Mouse (Mus musculus) hindbrain, embryonic 10.5 days (tissue): ENCODE data around the gene Slc35b1. TPM values are rescaled to one million over a fixed set of nuclear protein-coding genes. Genes with fewer than 3 reads are reported as not detected.

Experiments
- DNase-seq: peaks from one replicate; pipeline ENCODE4 v3.0.0-alpha.2; 2017; ENCODE audit warnings: low spot score
- H3K27ac ChIP-seq: fragments of 300-500 bp; sonication (generic); 2 replicates; pipeline ENCODE4 v1.5.1; 2016; ENCODE audit warnings: mild to moderate bottlenecking, moderate library complexity
- H3K27me3 ChIP-seq: fragments of 300-500 bp; sonication (generic); 2 replicates; pipeline ENCODE4 v1.6.1; 2016; ENCODE audit warnings: mild to moderate bottlenecking; ENCODE audit not compliant: poor library complexity, insufficient read depth, severe bottlenecking
- H3K36me3 ChIP-seq: fragments of 300-500 bp; sonication (generic); 2 replicates; pipeline ENCODE4 v1.6.1; 2016; ENCODE audit warnings: mild to moderate bottlenecking, moderate library complexity
- H3K4me1 ChIP-seq: fragments of 300-500 bp; sonication (generic); replicated peaks from 2 replicates; pipeline ENCODE4 v1.6.1; 2016; ENCODE audit warnings: mild to moderate bottlenecking
- H3K4me3 ChIP-seq: fragments of 300-500 bp; sonication (generic); 2 replicates; pipeline ENCODE4 v1.5.1; 2016; ENCODE audit warnings: mild to moderate bottlenecking, moderate library complexity
- H3K9me3 ChIP-seq: fragments of 300-500 bp; sonication (generic); 2 replicates; pipeline ENCODE4 v1.6.1; 2016; ENCODE audit warnings: mild to moderate bottlenecking, moderate library complexity
- WGBS: fragments of 180-500 bp; shearing (Covaris S2); methylation state at CpG from one replicate; pipeline ENCODE4 v1.1.7; 2016; 5-methylcytosine and 5-hydroxymethylcytosine counted together
- polyA plus RNA-seq: library from polyadenylated mRNA; unstranded; fragments of >200 nt; fragmentation: Nextera tagmentation; extraction: Ambion mirVana; gene quantifications from 2 replicates; pipeline ENCODE4 v1.2.1, GENCODE M21; 2016

Slc35b1 gene
- polyA plus RNA-seq, 1 experiment from 2014 or later, result 119 TPM

DNA sequence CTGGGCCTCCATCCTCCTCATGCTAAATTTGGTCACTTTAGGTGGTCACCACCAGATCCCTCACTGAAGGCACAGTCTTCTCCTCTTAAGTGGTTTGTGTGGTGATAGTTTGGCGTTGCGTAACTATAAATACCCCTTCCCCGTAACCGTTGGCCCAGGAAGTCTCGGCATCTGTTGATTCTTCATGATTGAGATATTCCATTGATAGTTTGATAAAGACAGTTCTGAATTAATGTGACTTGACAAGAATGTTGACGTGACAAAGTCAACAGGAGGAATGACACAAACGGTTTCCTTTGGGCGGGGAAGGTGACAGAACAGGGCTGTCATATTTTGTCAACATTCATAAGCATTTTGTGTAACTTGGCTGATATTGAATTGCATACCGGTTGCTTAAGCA is 31.3 kb upstream of the Slc35b1 start:
- 94% methylated on average over 9 of the region's 9 CpGs for WGBS
- no peak overlapping the region for H3K27ac ChIP-seq
- H3K4me1 ChIP-seq, result 0 out of 2 replicates have a peak, but pooled peaks cover 10% of the 10 kb centered on the region
- H3K9me3 ChIP-seq, result no peaks in the 10 kb centered on the region
- H3K27me3 ChIP-seq, result no peaks in the 10 kb centered on the region
- H3K4me3 ChIP-seq, result no peak overlapping the region
- peaks cover 14% of the 10 kb centered on the region; the same call in 1 of the 2 replicates for H3K36me3 ChIP-seq
- DNase-seq, result no peak

- peaks cover 4% of the 10 kb centered on the region; the same call in 1 of the 2 replicates for H3K36me3 ChIP-seq
- H3K4me3 ChIP-seq, result no peak overlapping the region
- peaks cover 17% of the 10 kb centered on the region for H3K4me1 ChIP-seq
- DNase-seq, result no peak
- H3K9me3 ChIP-seq, result no peaks in the 10 kb centered on the region
- 91% methylated on average over 14 of the region's 14 CpGs for WGBS
- H3K27me3 ChIP-seq, result no peaks in the 10 kb centered on the region
- no peak overlapping the region for H3K27ac ChIP-seq
These were observed 30.1 kb upstream of the Slc35b1 start for GRCm38 (mm10) chr11:95354228-95354944.

DNA sequence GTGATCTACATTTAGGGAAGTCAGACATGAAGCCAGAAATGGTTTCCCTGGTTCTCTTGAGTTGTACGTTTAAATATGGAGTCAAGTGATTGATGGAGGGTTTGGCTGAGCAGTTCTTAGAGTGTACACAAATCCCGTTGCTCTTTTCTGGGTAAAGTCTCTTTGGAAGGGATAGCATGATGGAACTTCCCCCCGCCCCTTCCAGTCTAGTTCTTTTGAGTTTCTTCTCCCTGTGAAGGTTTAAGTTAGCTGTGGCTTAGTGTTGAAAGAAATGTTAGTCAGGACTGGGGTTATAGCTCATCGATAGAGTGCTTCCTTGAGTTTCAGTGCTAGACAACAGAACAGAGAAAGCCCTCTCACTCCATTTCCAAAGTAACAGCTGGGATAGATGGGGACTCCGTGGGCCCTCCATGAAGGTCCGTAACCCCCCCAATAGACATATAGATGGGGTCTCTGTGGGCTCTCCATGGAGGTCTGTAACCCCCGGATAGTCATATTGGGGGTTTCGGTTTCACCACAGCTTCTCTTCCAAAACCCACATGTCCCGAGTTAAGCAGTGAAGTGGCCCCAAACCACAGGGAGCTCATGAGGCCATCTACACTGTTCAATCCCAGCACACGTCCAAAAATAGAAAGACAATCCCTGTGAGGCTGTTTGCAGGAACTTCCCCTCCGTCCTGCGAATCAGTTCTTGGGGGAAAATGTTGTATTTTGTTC is 29.4 kb upstream of the Slc35b1 start:
- 91% methylated on average over 12 of the region's 12 CpGs for WGBS
- peaks cover 4% of the 10 kb centered on the region; the same call in 1 of the 2 replicates for H3K36me3 ChIP-seq
- no peak overlapping the region for H3K4me3 ChIP-seq
- no peaks in the 10 kb centered on the region for H3K27me3 ChIP-seq
- H3K27ac ChIP-seq, result no peak overlapping the region; the same call in 1 of the 2 replicates
- no peaks in the 10 kb centered on the region for H3K9me3 ChIP-seq
- H3K4me1 ChIP-seq, result peaks cover 17% of the 10 kb centered on the region
- DNase-seq, result no peak

DNA sequence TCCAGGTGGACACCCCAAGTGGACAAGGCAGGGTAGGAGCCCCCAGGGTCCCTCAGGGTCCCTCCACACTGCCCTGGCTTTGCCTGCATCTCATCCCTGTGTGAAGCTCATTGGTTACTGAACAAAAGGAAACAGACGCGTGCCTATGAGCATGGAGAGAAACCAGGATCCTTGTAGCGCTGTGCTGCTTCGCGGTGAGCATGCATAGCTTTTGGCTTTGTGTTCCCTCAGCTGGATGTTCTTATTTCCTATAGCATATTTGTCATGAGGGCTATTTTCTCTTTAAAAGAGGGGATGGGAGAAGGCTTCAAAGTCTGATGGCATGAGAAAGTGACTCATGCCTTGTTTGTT is 28.9 kb upstream of the Slc35b1 start:
- H3K4me1 ChIP-seq, result peaks cover 14% of the 10 kb centered on the region
- no peak overlapping the region for H3K4me3 ChIP-seq
- no peak overlapping the region; the same call in 1 of the 2 replicates for H3K27ac ChIP-seq
- no peak for DNase-seq
- WGBS, result 97% methylated on average over 5 of the region's 5 CpGs
- no peaks in the 10 kb centered on the region; the same call in 1 of the 2 replicates for H3K36me3 ChIP-seq
- no peaks in the 10 kb centered on the region for H3K9me3 ChIP-seq
- H3K27me3 ChIP-seq, result no peaks in the 10 kb centered on the region

DNA sequence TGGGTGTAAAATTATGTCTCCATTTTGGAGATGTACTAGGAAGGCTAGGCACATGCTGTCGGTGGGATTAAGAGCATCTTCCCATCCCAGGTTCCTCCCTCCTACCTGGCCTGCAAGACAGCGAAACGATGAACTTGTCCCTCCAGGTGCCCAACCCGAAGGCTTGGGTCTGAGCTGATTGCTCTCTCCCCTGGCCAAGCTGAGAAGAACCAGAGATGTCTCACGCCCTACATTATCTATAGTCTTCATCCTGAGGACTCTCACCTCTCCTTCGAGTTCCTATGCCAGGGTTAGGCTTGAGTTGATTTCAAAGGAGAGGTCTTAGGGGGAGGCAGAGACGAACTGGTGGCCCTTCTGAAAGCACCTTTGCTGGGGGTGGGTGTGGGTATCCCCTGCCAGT is 28.5 kb upstream of the Slc35b1 start:
- no peak overlapping the region for H3K27ac ChIP-seq
- no peak overlapping the region for H3K4me3 ChIP-seq
- no peaks in the 10 kb centered on the region for H3K27me3 ChIP-seq
- no peaks in the 10 kb centered on the region for H3K9me3 ChIP-seq
- H3K4me1 ChIP-seq, result peaks cover 14% of the 10 kb centered on the region
- H3K36me3 ChIP-seq, result no peaks in the 10 kb centered on the region; the same call in 1 of the 2 replicates
- WGBS, result 88% methylated on average over 7 of the region's 7 CpGs
- no peak for DNase-seq

GRCm38 (mm10) chr11:95356469-95357273 is 27.8 kb upstream of the Slc35b1 start:
- Histone ChIP-seq H3K4me3 (no peak overlapping the region), H3K9me3 (no peaks in the 10 kb centered on the region), H3K27me3 (no peaks in the 10 kb centered on the region), H3K36me3 (no peaks in the 10 kb centered on the region), H3K4me1 (peaks cover 14% of the 10 kb centered on the region), H3K27ac (no peak overlapping the region)
- 87% methylated on average over 17 of the region's 17 CpGs for WGBS
- no peak for DNase-seq

DNA sequence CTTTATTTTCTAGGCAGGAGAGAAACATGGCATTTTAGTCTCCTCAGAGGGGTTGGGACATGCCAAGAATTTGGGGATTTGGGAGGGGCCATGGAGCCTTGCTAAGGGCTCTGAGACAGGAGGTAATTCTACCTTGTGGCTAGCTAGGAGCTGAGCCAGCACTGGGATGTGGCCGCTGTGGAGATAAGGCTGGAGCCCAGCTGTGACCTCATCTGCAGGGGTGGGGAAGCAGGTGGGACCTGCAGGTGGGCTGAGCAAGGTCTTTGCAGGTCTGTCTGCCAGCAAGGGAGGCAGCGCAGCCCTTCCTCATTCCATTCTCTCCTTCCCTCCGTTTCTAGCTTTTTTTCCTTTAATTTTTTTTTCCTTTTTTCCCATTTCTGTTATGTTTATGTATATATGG is 26.2 kb upstream of the Slc35b1 start:
- Histone ChIP-seq H3K4me3 (no peak overlapping the region), H3K27me3 (no peaks in the 10 kb centered on the region), H3K27ac (0 out of 2 replicates have a peak overlapping the region, but pooled peaks have one; percentile 35), H3K4me1 (peaks cover 14% of the 10 kb centered on the region), H3K36me3 (no peaks in the 10 kb centered on the region), H3K9me3 (no peaks in the 10 kb centered on the region)
- no peak for DNase-seq
- WGBS, result 61% methylated on average over 3 of the region's 3 CpGs

DNA sequence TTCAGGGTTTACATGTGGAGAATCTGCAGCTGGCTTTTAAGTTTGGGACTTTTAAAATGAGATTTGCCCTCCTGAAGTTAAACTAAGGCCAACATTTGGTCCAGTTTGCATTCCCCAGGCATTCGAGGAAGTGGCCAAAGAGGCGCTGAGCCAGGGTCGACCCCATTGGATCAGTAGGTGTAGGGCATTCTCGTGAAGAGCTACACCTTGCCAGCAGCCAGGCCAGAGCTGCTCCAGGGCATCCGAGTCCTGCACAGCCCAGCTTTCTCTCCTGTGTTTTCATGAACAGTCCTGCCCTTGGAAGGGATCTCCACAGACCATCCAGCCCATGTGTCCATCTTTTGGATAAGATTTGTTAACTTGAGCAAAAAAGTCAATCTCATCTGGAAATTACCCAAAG is 20.1 kb upstream of the Slc35b1 start:
- H3K9me3 ChIP-seq, result no peaks in the 10 kb centered on the region
- 83% methylated on average over 5 of the region's 5 CpGs for WGBS

DNA sequence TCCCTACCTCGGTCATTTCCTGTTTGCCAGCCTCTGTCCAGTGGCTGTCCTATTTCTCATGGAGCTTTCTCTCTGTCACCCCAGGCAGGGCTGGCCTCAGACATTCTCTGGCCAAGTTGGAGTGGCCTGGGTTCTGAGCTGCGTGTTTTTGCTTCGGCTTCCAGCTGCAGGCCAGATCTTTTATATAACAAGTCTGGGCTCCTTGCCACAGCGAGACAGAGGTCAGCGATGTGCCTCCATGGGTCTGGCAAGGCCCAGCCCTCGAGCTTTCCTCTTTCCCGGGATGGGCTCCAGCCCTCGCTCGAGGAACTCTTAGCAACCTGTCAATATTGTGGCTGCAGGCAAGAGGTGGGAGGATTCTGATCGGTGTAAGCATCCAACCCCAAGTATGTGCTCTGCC is 18.9 kb upstream of the Slc35b1 start:
- Histone ChIP-seq H3K27ac (no peak overlapping the region), H3K27me3 (no peaks in the 10 kb centered on the region), H3K4me3 (no peak overlapping the region), H3K4me1 (peaks cover 12% of the 10 kb centered on the region), H3K9me3 (no peaks in the 10 kb centered on the region), H3K36me3 (peaks cover 8% of the 10 kb centered on the region; the same call in 1 of the 2 replicates)
- 88% methylated on average over 10 of the region's 10 CpGs for WGBS
- no peak for DNase-seq

More for the DNA sequence above, 20.1 kb upstream of the Slc35b1 start:
- Histone ChIP-seq H3K27ac (no peak overlapping the region), H3K4me3 (no peak overlapping the region), H3K4me1 (peaks cover 1% of the 10 kb centered on the region), H3K36me3 (0 out of 2 replicates have a peak, but pooled peaks cover 4% of the 10 kb centered on the region), H3K27me3 (no peaks in the 10 kb centered on the region)
- DNase-seq, result no peak

DNA sequence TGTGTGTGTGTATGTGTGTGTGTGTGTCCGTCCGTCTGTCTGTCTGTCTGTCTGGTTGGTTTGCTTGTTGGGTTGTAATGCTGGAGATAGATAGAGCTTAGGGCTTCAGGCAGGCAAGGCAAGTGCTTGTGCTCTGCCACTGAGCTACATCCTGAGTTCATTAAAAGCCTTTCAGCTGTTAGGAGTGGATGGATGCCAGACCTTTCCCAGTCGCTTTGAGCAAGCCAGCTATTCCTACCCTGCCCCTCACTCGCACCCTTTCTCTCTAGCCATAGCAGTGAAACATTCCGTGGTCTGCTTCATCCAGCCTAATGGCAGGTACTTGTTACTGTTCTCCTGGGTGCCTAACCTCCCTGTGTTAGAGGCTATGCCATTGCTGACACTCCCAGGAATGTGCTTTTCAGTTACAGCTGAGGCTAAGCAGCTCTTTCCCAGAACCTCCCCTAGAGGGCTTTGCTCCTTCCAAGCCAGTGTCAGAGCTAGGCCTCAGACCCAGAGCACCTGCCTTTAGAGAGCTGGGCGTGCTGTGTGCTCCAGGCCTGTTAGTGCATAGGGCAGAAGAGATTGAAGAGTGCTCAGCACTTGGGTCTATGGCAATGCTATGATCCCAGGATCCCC is 18.1 kb upstream of the Slc35b1 start:
- H3K4me1 ChIP-seq, result peaks cover 12% of the 10 kb centered on the region
- no peak for DNase-seq
- H3K27ac ChIP-seq, result no peak overlapping the region
- no peak overlapping the region for H3K4me3 ChIP-seq
- H3K27me3 ChIP-seq, result no peaks in the 10 kb centered on the region
- peaks cover 8% of the 10 kb centered on the region; the same call in 1 of the 2 replicates for H3K36me3 ChIP-seq
- H3K9me3 ChIP-seq, result no peaks in the 10 kb centered on the region
- 86% methylated on average over 6 of the region's 6 CpGs for WGBS

DNA sequence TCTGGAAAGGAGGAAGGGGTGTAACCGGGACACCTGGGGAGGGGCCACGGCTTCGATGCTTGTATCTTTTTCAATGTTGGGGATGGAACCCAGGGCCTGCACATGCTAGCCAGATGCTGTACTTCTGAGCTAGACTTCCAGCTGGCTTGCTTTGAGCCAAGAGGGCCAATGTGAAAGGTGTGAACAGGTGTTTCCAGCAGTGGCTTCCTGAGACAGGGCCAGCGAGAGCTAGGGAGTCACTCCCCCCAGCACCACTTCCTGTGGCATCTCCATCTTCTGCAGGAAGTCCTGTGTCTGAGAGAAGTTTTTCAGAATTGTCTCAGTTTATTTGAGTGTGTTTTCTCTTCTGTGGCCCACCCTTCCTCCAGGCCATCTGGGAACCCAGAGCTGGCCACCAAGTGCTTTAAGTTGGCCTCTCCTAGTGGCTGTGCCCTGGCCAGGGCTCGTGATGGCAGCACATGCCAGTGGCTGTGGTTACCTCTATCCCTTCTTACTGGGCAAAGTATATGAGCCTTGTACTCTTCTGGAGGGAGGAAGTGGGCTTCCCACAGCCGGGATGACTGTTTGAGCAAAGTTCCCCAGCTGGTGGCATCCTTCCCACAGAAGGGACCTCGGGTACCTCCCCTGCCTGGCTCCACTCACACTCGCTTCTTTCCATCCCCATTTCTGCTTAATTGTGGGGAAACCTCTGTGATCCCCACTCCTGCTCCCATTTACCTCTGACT is 17.3 kb upstream of the Slc35b1 start:
- H3K36me3 ChIP-seq, result peaks cover 14% of the 10 kb centered on the region
- H3K4me1 ChIP-seq, result peaks cover 18% of the 10 kb centered on the region
- no peaks in the 10 kb centered on the region for H3K9me3 ChIP-seq
- 87% methylated on average over 8 of the region's 8 CpGs for WGBS
- DNase-seq, result no peak
- no peak overlapping the region for H3K27ac ChIP-seq
- no peaks in the 10 kb centered on the region for H3K27me3 ChIP-seq
- H3K4me3 ChIP-seq, result no peak overlapping the region
